Mouse (Mus musculus): ENCODE measurements around the gene Dvl2.

- TF ChIP-seq EP300 (IDR thresholded peaks at IDR 0.05; ENCODE audit: insufficient read depth, low read depth, low read length) (no peak), POLR2A (IDR thresholded peaks at IDR 0.05; ENCODE audit: insufficient read depth, low read length) (no peak)
These were observed 29.6 kb downstream of the Dvl2 start for GRCm38 (mm10) chr11:70029829-70030550.
